14 mouse cellular contexts compared by ENCODE assay signal in the genomic region with DNA sequence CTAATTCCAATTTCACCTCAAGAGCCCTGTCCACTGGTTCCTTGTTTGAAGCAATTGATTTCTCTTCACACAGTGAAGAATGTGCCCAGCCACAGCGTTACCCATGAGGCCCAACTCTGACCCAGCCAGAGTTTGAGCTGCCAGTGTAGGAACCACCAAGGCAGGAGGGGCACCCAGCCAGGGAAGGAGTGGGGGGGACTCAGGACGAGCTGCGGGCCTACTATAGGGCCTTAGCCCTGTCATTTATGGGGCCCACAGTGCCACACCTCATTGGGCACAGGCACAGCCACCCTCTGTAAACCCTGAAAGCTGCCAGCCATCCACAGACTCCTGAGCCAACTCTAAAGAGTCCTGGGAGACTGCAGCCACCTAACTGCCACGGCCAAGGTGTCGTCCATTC. TPM values are rescaled to one million over a fixed set of nuclear protein-coding genes. Genes with fewer than 3 reads are reported as not detected.
DNase-seq lines count a peak whose midpoint lies in the region.
"Had no signal": no experiment of that assay in that cellular context is flagged by ENCODE, and none has a peak within 500 bp of the region (broad histone marks: within the 10 kb centered on the region; RNA-seq: fewer than 3 reads in every experiment).

No protein-coding gene starts in this region.

- peaks cover 5% of the 10 kb centered on the region for H3K4me1 ChIP-seq in brown adipose tissue, adult 24 weeks (ENCODE audit: control insufficient read depth, insufficient read depth, insufficient read length, low read length)

- DNase-seq in adrenal gland, postnatal 10 days: peak; percentile 61
- no peak for DNase-seq in adrenal gland, adult 2 months
- peak; percentile 22 for DNase-seq in cerebellum, adult 9-11 months
- no peak for DNase-seq in cerebellum, postnatal 25 days
- DNase-seq: adrenal gland, postnatal 25 days; cerebellum, adult 11-12 months; cerebellum, adult 9-10 months; cerebellum, postnatal 14 days; forebrain, postnatal 0 days had no signal

- no peak overlapping the region for H3K4me3 ChIP-seq in brown adipose tissue, adult 24 weeks (ENCODE audit: insufficient read depth, low read depth, low read length)
- H3K4me3 ChIP-seq: embryonic facial prominence, embryonic 10.5 days; embryonic facial prominence, embryonic 12.5 days; forebrain, embryonic 13.5 days; forebrain, embryonic 15.5 days had no signal

- peak overlapping the region; percentile 38 for H3K27ac ChIP-seq in brown adipose tissue, adult 24 weeks (replicated peaks; ENCODE audit: low read depth, low read length)
- H3K27ac ChIP-seq: embryonic facial prominence, embryonic 10.5 days; embryonic facial prominence, embryonic 12.5 days; forebrain, embryonic 13.5 days; forebrain, embryonic 15.5 days had no signal

RNA-seq across cellular contexts. Expression of gene Uck1, which starts 5.4 kb away (rescaled TPM):
- 100 to 1,000 TPM; 129 to 184 TPM for total RNA-seq in adrenal gland, postnatal 10 days (2021)
- total RNA-seq in adrenal gland, adult 2 months (2021): 100 to 1,000 TPM; 116 to 148 TPM
- polyA plus RNA-seq in adrenal gland, adult 2 months (2012; rRNA removed): 202 and 249 TPM in 2 replicates
- polyA plus RNA-seq in brown adipose tissue, adult 24 weeks (2012; ENCODE audit: insufficient read depth, insufficient read length, missing spikeins): 292 and 332 TPM in 2 replicates

RNA-seq across cellular contexts. Expression of gene Pomt1, which starts 18.2 kb away (rescaled TPM):
- total RNA-seq in adrenal gland, postnatal 10 days (2021): 10 to 100 TPM; 29.9 to 49.3 TPM
- 10 to 100 TPM; 32.5 to 40.4 TPM for total RNA-seq in adrenal gland, adult 2 months (2021)
- polyA plus RNA-seq in adrenal gland, adult 2 months (2012; rRNA removed): 42.8 and 49.6 TPM in 2 replicates
- polyA plus RNA-seq in brown adipose tissue, adult 24 weeks (2012; ENCODE audit: insufficient read depth, insufficient read length, missing spikeins): 23.7 and 25.1 TPM in 2 replicates

RNA-seq across cellular contexts. Expression of gene Golga2, which starts 32.6 kb away (rescaled TPM):
- 10 to 100 TPM; 62.1 to 77.3 TPM for total RNA-seq in adrenal gland, postnatal 10 days (2021)
- 10 to 100 TPM; 81.1 to 82.9 TPM for total RNA-seq in adrenal gland, adult 2 months (2021)
- polyA plus RNA-seq in adrenal gland, adult 2 months (2012; rRNA removed): 25.8 and 31.5 TPM in 2 replicates
- polyA plus RNA-seq in brown adipose tissue, adult 24 weeks (2012; ENCODE audit: insufficient read depth, insufficient read length, missing spikeins): 51.9 and 57.6 TPM in 2 replicates

RNA-seq across cellular contexts. Expression of gene Swi5, which starts 33.3 kb away (rescaled TPM):
- 100 to 1,000 TPM; 248 to 255 TPM for total RNA-seq in adrenal gland, postnatal 10 days (2021)
- 100 to 1,000 TPM; 324 to 358 TPM for total RNA-seq in adrenal gland, adult 2 months (2021)
- polyA plus RNA-seq in adrenal gland, adult 2 months (2012; rRNA removed): 317 and 318 TPM in 2 replicates
- polyA plus RNA-seq in brown adipose tissue, adult 24 weeks (2012; ENCODE audit: insufficient read depth, insufficient read length, missing spikeins): 679 and 786 TPM in 2 replicates

Comparison
In these comparisons a context has a peak if more than half of its experiments do, and no peak if none do; other contexts are left out.
1. DNase-seq: peak in adrenal gland, postnatal 10 days (single experiment) and cerebellum, adult 9-11 months (single experiment); none in adrenal gland, adult 2 months (single experiment) and cerebellum, postnatal 25 days (0 of 2).